Mouse (Mus musculus): Measurements from ENCODE around the gene Tuba1c. TPM values are rescaled to one million over a fixed set of nuclear protein-coding genes. Genes with fewer than 3 reads are reported as not detected.
"Not testable (repeated sequence)": the region's sequence is repeated elsewhere in the genome, so short reads cannot be mapped to it uniquely, and the experiment has no call there.

The Tuba1c gene
- polyA plus RNA-seq, 1 experiment from 2014 or later, result 315 TPM

GRCm38 (mm10) chr15:99040920-99041856, 11.5 kb downstream of the Tuba1c start:
- no peaks in the 10 kb centered on the region for H3K9me3 ChIP-seq (ENCODE audit: control insufficient read depth)
- no peak for ATAC-seq
- TF ChIP-seq CTCF (IDR thresholded peaks at IDR 0.05; ENCODE audit: low read depth), result no peak
- H3K4me3 ChIP-seq (ENCODE audit: low read depth, low read length), result no peak overlapping the region
- H3K36me3 ChIP-seq (ENCODE audit: control insufficient read depth, insufficient read depth), result peaks cover 20% of the 10 kb centered on the region
- no peaks in the 10 kb centered on the region for H3K27me3 ChIP-seq (replicated peaks; ENCODE audit: control insufficient read depth, insufficient read depth, low read length)
- H3K27ac ChIP-seq (ENCODE audit: low read depth, low read length), result no peak overlapping the region
- no peaks in the 10 kb centered on the region; the same call in 1 of the 2 replicates for H3K4me1 ChIP-seq (replicated peaks; ENCODE audit: control insufficient read depth, insufficient read depth, low read length)
- no peak overlapping the region for H3K9ac ChIP-seq (ENCODE audit: low read depth, low read length)
- 61% methylated on average over 21 of the region's 21 CpGs for WGBS
- no peak overlapping the region for H3K4me2 ChIP-seq (replicated peaks; ENCODE audit: low read depth)

GRCm38 (mm10) chr15:99042334-99042733, 12.6 kb downstream of the Tuba1c start:
- no peak for TF ChIP-seq CTCF (IDR thresholded peaks at IDR 0.05; ENCODE audit: low read depth)

GRCm38 (mm10) chr15:99044854-99045253, 15.2 kb downstream of the Tuba1c start:
- no peaks in the 10 kb centered on the region for H3K27me3 ChIP-seq (replicated peaks; ENCODE audit: control insufficient read depth, insufficient read depth, low read length)
- no peak overlapping the region for H3K9ac ChIP-seq (ENCODE audit: low read depth, low read length)
- H3K36me3 ChIP-seq (ENCODE audit: control insufficient read depth, insufficient read depth), result no peaks in the 10 kb centered on the region
- H3K4me2 ChIP-seq (replicated peaks; ENCODE audit: low read depth), result 0 out of 2 replicates have a peak overlapping the region, but pooled peaks have one; percentile 9
- H3K27ac ChIP-seq (ENCODE audit: low read depth, low read length), result peak overlapping the region; percentile 57; the same call in 1 of the 2 replicates
- no peaks in the 10 kb centered on the region for H3K9me3 ChIP-seq (ENCODE audit: control insufficient read depth)
- TF ChIP-seq CTCF (IDR thresholded peaks at IDR 0.05; ENCODE audit: low read depth), result no peak
- H3K4me1 ChIP-seq (replicated peaks; ENCODE audit: control insufficient read depth, insufficient read depth, low read length), result no peaks in the 10 kb centered on the region; the same call in 1 of the 2 replicates
- ATAC-seq, result peak; percentile 79
- H3K4me3 ChIP-seq (ENCODE audit: low read depth, low read length), result no peak overlapping the region
- WGBS, result 19% methylated on average over 3 of the region's 3 CpGs

More at GRCm38 (mm10) chr15:99042334-99042733, 12.6 kb downstream of the Tuba1c start:
- Histone ChIP-seq H3K9me3 (ENCODE audit: control insufficient read depth) (no peaks in the 10 kb centered on the region), H3K36me3 (ENCODE audit: control insufficient read depth, insufficient read depth) (peaks cover 13% of the 10 kb centered on the region; the same call in 1 of the 2 replicates), H3K4me1 (replicated peaks; ENCODE audit: control insufficient read depth, insufficient read depth, low read length) (no peaks in the 10 kb centered on the region; the same call in 1 of the 2 replicates), H3K4me3 (ENCODE audit: low read depth, low read length) (no peak overlapping the region), H3K9ac (ENCODE audit: low read depth, low read length) (no peak overlapping the region), H3K27ac (ENCODE audit: low read depth, low read length) (no peak overlapping the region), H3K27me3 (replicated peaks; ENCODE audit: control insufficient read depth, insufficient read depth, low read length) (no peaks in the 10 kb centered on the region), H3K4me2 (replicated peaks; ENCODE audit: low read depth) (no peak overlapping the region)
- no peak for ATAC-seq
- 74% methylated on average over 5 of the region's 5 CpGs for WGBS

GRCm38 (mm10) chr15:99045734-99046133, 16.0 kb downstream of the Tuba1c start:
- H3K4me2 ChIP-seq (replicated peaks; ENCODE audit: low read depth); H3K4me3 ChIP-seq (ENCODE audit: low read depth, low read length); H3K4me1 ChIP-seq (replicated peaks; ENCODE audit: control insufficient read depth, insufficient read depth, low read length); H3K9ac ChIP-seq (ENCODE audit: low read depth, low read length); ATAC-seq; H3K27me3 ChIP-seq (replicated peaks; ENCODE audit: control insufficient read depth, insufficient read depth, low read length); H3K36me3 ChIP-seq (ENCODE audit: control insufficient read depth, insufficient read depth); H3K9me3 ChIP-seq (ENCODE audit: control insufficient read depth): not testable (repeated sequence)
- 0 out of 2 replicates have a peak overlapping the region, but pooled peaks have one; percentile 57 for H3K27ac ChIP-seq (ENCODE audit: low read depth, low read length)
- 82% methylated on average over 6 of the region's 6 CpGs for WGBS

GRCm38 (mm10) chr15:99049473-99050253, 20.0 kb downstream of the Tuba1c start:
- Histone ChIP-seq H3K4me3 (ENCODE audit: low read depth, low read length) (no peak overlapping the region), H3K4me1 (replicated peaks; ENCODE audit: control insufficient read depth, insufficient read depth, low read length) (no peaks in the 10 kb centered on the region; the same call in 1 of the 2 replicates), H3K27ac (ENCODE audit: low read depth, low read length) (no peak overlapping the region), H3K9ac (ENCODE audit: low read depth, low read length) (no peak overlapping the region), H3K9me3 (ENCODE audit: control insufficient read depth) (no peaks in the 10 kb centered on the region), H3K36me3 (ENCODE audit: control insufficient read depth, insufficient read depth) (no peaks in the 10 kb centered on the region), H3K4me2 (replicated peaks; ENCODE audit: low read depth) (0 out of 2 replicates have a peak overlapping the region, but pooled peaks have one; percentile 21), H3K27me3 (replicated peaks; ENCODE audit: control insufficient read depth, insufficient read depth, low read length) (peaks cover 12% of the 10 kb centered on the region)
- WGBS, result 32% methylated on average over 13 of the region's 13 CpGs
- peak; percentile 90 for TF ChIP-seq CTCF (IDR thresholded peaks at IDR 0.05; ENCODE audit: low read depth)
- ATAC-seq, result no peak

GRCm38 (mm10) chr15:99053373-99053772, 23.7 kb downstream of the Tuba1c start:
- no peaks in the 10 kb centered on the region for H3K9me3 ChIP-seq (ENCODE audit: control insufficient read depth)
- no peak overlapping the region for H3K9ac ChIP-seq (ENCODE audit: low read depth, low read length)
- peaks cover 49% of the 10 kb centered on the region for H3K27me3 ChIP-seq (replicated peaks; ENCODE audit: control insufficient read depth, insufficient read depth, low read length)
- 13% methylated on average over 9 of the region's 9 CpGs for WGBS
- H3K27ac ChIP-seq (ENCODE audit: low read depth, low read length), result no peak overlapping the region
- no peak overlapping the region for H3K4me2 ChIP-seq (replicated peaks; ENCODE audit: low read depth)
- no peak overlapping the region for H3K4me3 ChIP-seq (ENCODE audit: low read depth, low read length)
- H3K36me3 ChIP-seq (ENCODE audit: control insufficient read depth, insufficient read depth), result no peaks in the 10 kb centered on the region
- no peak for ATAC-seq
- TF ChIP-seq CTCF (IDR thresholded peaks at IDR 0.05; ENCODE audit: low read depth), result no peak
- H3K4me1 ChIP-seq (replicated peaks; ENCODE audit: control insufficient read depth, insufficient read depth, low read length), result no peaks in the 10 kb centered on the region; the same call in 1 of the 2 replicates
